Mouse (Mus musculus): ENCODE results near the gene Prkcb. TPM values are rescaled to one million over a fixed set of nuclear protein-coding genes. Genes with fewer than 3 reads are reported as not detected.

The Prkcb gene
- polyA plus RNA-seq, 1 experiment from 2014 or later: 5.4 TPM

GRCm38 (mm10) chr7:122367303-122368007 is 78.9 kb downstream of the Prkcb start:
- DNase-seq (ENCODE audit: low spot score) (no peak), ATAC-seq (replicated peaks; ENCODE audit: insufficient number of reproducible peaks, low FRiP score, low TSS enrichment, low read depth) (no peak)
- Histone ChIP-seq H3K9me3 (replicated peaks; ENCODE audit: control insufficient read depth, low read length) (no peaks in the 10 kb centered on the region), H3K36me3 (replicated peaks; ENCODE audit: control insufficient read depth, insufficient read depth, low read depth, low read length) (no peaks in the 10 kb centered on the region), H3K4me2 (ENCODE audit: low read depth, low read length) (no peak overlapping the region), H3K9ac (replicated peaks; ENCODE audit: low read length) (no peak overlapping the region), H3K4me3 (ENCODE audit: low read depth, low read length) (no peak overlapping the region), H3K4me1 (ENCODE audit: control insufficient read depth, insufficient read depth, low read length) (no peaks in the 10 kb centered on the region), H3K27ac (replicated peaks; ENCODE audit: low read depth, low read length) (no peak overlapping the region), H3K27me3 (ENCODE audit: control insufficient read depth, insufficient read depth, low read length) (no peaks in the 10 kb centered on the region)
- 89% methylated on average over 7 of the region's 7 CpGs for WGBS

- ATAC-seq (replicated peaks; ENCODE audit: insufficient number of reproducible peaks, low FRiP score, low TSS enrichment, low read depth) (no peak), DNase-seq (ENCODE audit: low spot score) (no peak)
- no peak overlapping the region for H3K4me2 ChIP-seq (ENCODE audit: low read depth, low read length)
- H3K9ac ChIP-seq (replicated peaks; ENCODE audit: low read length): no peak overlapping the region
- H3K27ac ChIP-seq (replicated peaks; ENCODE audit: low read depth, low read length): no peak overlapping the region
- H3K36me3 ChIP-seq (replicated peaks; ENCODE audit: control insufficient read depth, insufficient read depth, low read depth, low read length): no peaks in the 10 kb centered on the region
- no peaks in the 10 kb centered on the region for H3K4me1 ChIP-seq (ENCODE audit: control insufficient read depth, insufficient read depth, low read length)
- no peaks in the 10 kb centered on the region for H3K9me3 ChIP-seq (replicated peaks; ENCODE audit: control insufficient read depth, low read length)
- no peaks in the 10 kb centered on the region for H3K27me3 ChIP-seq (ENCODE audit: control insufficient read depth, insufficient read depth, low read length)
- H3K4me3 ChIP-seq (ENCODE audit: low read depth, low read length): no peak overlapping the region
- 90% methylated on average over 12 of the region's 12 CpGs for WGBS
Measured at GRCm38 (mm10) chr7:122370488-122370887, 81.9 kb downstream of the Prkcb start.

GRCm38 (mm10) chr7:122371947-122372346 is 83.4 kb downstream of the Prkcb start:
- no peak for ATAC-seq (replicated peaks; ENCODE audit: insufficient number of reproducible peaks, low FRiP score, low TSS enrichment, low read depth)
- Histone ChIP-seq H3K9ac (replicated peaks; ENCODE audit: low read length) (no peak overlapping the region), H3K4me3 (ENCODE audit: low read depth, low read length) (no peak overlapping the region), H3K27ac (replicated peaks; ENCODE audit: low read depth, low read length) (no peak overlapping the region), H3K9me3 (replicated peaks; ENCODE audit: control insufficient read depth, low read length) (no peaks in the 10 kb centered on the region), H3K4me1 (ENCODE audit: control insufficient read depth, insufficient read depth, low read length) (no peaks in the 10 kb centered on the region), H3K4me2 (ENCODE audit: low read depth, low read length) (no peak overlapping the region), H3K36me3 (replicated peaks; ENCODE audit: control insufficient read depth, insufficient read depth, low read depth, low read length) (no peaks in the 10 kb centered on the region), H3K27me3 (ENCODE audit: control insufficient read depth, insufficient read depth, low read length) (no peaks in the 10 kb centered on the region)
- no peak for DNase-seq (ENCODE audit: low spot score)
- WGBS: 81% methylated on average over 5 of the region's 5 CpGs

- no peak overlapping the region for H3K4me2 ChIP-seq (ENCODE audit: low read depth, low read length)
- no peaks in the 10 kb centered on the region for H3K4me1 ChIP-seq (ENCODE audit: control insufficient read depth, insufficient read depth, low read length)
- H3K36me3 ChIP-seq (replicated peaks; ENCODE audit: control insufficient read depth, insufficient read depth, low read depth, low read length): no peaks in the 10 kb centered on the region
- no peaks in the 10 kb centered on the region for H3K27me3 ChIP-seq (ENCODE audit: control insufficient read depth, insufficient read depth, low read length)
- no peak overlapping the region for H3K9ac ChIP-seq (replicated peaks; ENCODE audit: low read length)
- H3K27ac ChIP-seq (replicated peaks; ENCODE audit: low read depth, low read length): no peak overlapping the region
- H3K9me3 ChIP-seq (replicated peaks; ENCODE audit: control insufficient read depth, low read length): no peaks in the 10 kb centered on the region
- H3K4me3 ChIP-seq (ENCODE audit: low read depth, low read length): no peak overlapping the region
- ATAC-seq (replicated peaks; ENCODE audit: insufficient number of reproducible peaks, low FRiP score, low TSS enrichment, low read depth) (no peak), DNase-seq (ENCODE audit: low spot score) (no peak)
- WGBS: 57% methylated on average over 3 of the region's 3 CpGs
Measured at GRCm38 (mm10) chr7:122372349-122372748, 83.8 kb downstream of the Prkcb start.

- Histone ChIP-seq H3K27me3 (ENCODE audit: control insufficient read depth, insufficient read depth, low read length) (no peaks in the 10 kb centered on the region), H3K9me3 (replicated peaks; ENCODE audit: control insufficient read depth, low read length) (no peaks in the 10 kb centered on the region), H3K36me3 (replicated peaks; ENCODE audit: control insufficient read depth, insufficient read depth, low read depth, low read length) (no peaks in the 10 kb centered on the region), H3K27ac (replicated peaks; ENCODE audit: low read depth, low read length) (no peak overlapping the region), H3K4me1 (ENCODE audit: control insufficient read depth, insufficient read depth, low read length) (no peaks in the 10 kb centered on the region), H3K4me2 (ENCODE audit: low read depth, low read length) (no peak overlapping the region), H3K9ac (replicated peaks; ENCODE audit: low read length) (no peak overlapping the region), H3K4me3 (ENCODE audit: low read depth, low read length) (no peak overlapping the region)
- ATAC-seq (replicated peaks; ENCODE audit: insufficient number of reproducible peaks, low FRiP score, low TSS enrichment, low read depth) (no peak), DNase-seq (ENCODE audit: low spot score) (no peak)
Measured at GRCm38 (mm10) chr7:122376845-122377244, 88.3 kb downstream of the Prkcb start.

GRCm38 (mm10) chr7:122377967-122378366 is 89.4 kb downstream of the Prkcb start:
- DNase-seq (ENCODE audit: low spot score): no peak
- Histone ChIP-seq H3K9me3 (replicated peaks; ENCODE audit: control insufficient read depth, low read length) (no peaks in the 10 kb centered on the region), H3K4me3 (ENCODE audit: low read depth, low read length) (no peak overlapping the region), H3K27ac (replicated peaks; ENCODE audit: low read depth, low read length) (no peak overlapping the region), H3K9ac (replicated peaks; ENCODE audit: low read length) (no peak overlapping the region), H3K4me2 (ENCODE audit: low read depth, low read length) (no peak overlapping the region), H3K4me1 (ENCODE audit: control insufficient read depth, insufficient read depth, low read length) (no peaks in the 10 kb centered on the region), H3K36me3 (replicated peaks; ENCODE audit: control insufficient read depth, insufficient read depth, low read depth, low read length) (no peaks in the 10 kb centered on the region), H3K27me3 (ENCODE audit: control insufficient read depth, insufficient read depth, low read length) (no peaks in the 10 kb centered on the region)
- no peak for ATAC-seq (replicated peaks; ENCODE audit: insufficient number of reproducible peaks, low FRiP score, low TSS enrichment, low read depth)
- 79% methylated on average over 3 of the region's 3 CpGs for WGBS

GRCm38 (mm10) chr7:122378473-122378872 is 89.9 kb downstream of the Prkcb start:
- H3K27me3 ChIP-seq (ENCODE audit: control insufficient read depth, insufficient read depth, low read length): no peaks in the 10 kb centered on the region
- no peak overlapping the region for H3K4me2 ChIP-seq (ENCODE audit: low read depth, low read length)
- no peak overlapping the region for H3K4me3 ChIP-seq (ENCODE audit: low read depth, low read length)
- WGBS: 59% methylated on average over 10 of the region's 10 CpGs
- H3K9me3 ChIP-seq (replicated peaks; ENCODE audit: control insufficient read depth, low read length): no peaks in the 10 kb centered on the region
- no peak overlapping the region for H3K27ac ChIP-seq (replicated peaks; ENCODE audit: low read depth, low read length)
- no peaks in the 10 kb centered on the region for H3K4me1 ChIP-seq (ENCODE audit: control insufficient read depth, insufficient read depth, low read length)
- DNase-seq (ENCODE audit: low spot score): no peak
- no peaks in the 10 kb centered on the region for H3K36me3 ChIP-seq (replicated peaks; ENCODE audit: control insufficient read depth, insufficient read depth, low read depth, low read length)
- H3K9ac ChIP-seq (replicated peaks; ENCODE audit: low read length): no peak overlapping the region
- ATAC-seq (replicated peaks; ENCODE audit: insufficient number of reproducible peaks, low FRiP score, low TSS enrichment, low read depth): no peak

- WGBS: 62% methylated on average over 7 of the region's 7 CpGs
- no peaks in the 10 kb centered on the region for H3K4me1 ChIP-seq (ENCODE audit: control insufficient read depth, insufficient read depth, low read length)
- H3K4me3 ChIP-seq (ENCODE audit: low read depth, low read length): no peak overlapping the region
- H3K27ac ChIP-seq (replicated peaks; ENCODE audit: low read depth, low read length): no peak overlapping the region
- no peak for DNase-seq (ENCODE audit: low spot score)
- H3K4me2 ChIP-seq (ENCODE audit: low read depth, low read length): no peak overlapping the region
- H3K36me3 ChIP-seq (replicated peaks; ENCODE audit: control insufficient read depth, insufficient read depth, low read depth, low read length): no peaks in the 10 kb centered on the region
- no peak overlapping the region for H3K9ac ChIP-seq (replicated peaks; ENCODE audit: low read length)
- H3K27me3 ChIP-seq (ENCODE audit: control insufficient read depth, insufficient read depth, low read length): no peaks in the 10 kb centered on the region
- no peaks in the 10 kb centered on the region for H3K9me3 ChIP-seq (replicated peaks; ENCODE audit: control insufficient read depth, low read length)
- no peak for ATAC-seq (replicated peaks; ENCODE audit: insufficient number of reproducible peaks, low FRiP score, low TSS enrichment, low read depth)
Measured at GRCm38 (mm10) chr7:122379292-122379691, 90.7 kb downstream of the Prkcb start.
